Mouse (Mus musculus): Measurements from ENCODE around the gene Pigg. TPM values are rescaled to one million over a fixed set of nuclear protein-coding genes. Genes with fewer than 3 reads are reported as not detected.

Pigg gene
- polyA plus RNA-seq, 1 experiment = 5.0 TPM

- Histone ChIP-seq H3K4me3 (ENCODE audit: control insufficient read depth, insufficient read depth, low read length) (no peak overlapping the region), H3K27ac (ENCODE audit: control insufficient read depth, insufficient read depth, low read length) (no peak overlapping the region), H3K4me1 (replicated peaks; ENCODE audit: control insufficient read depth, insufficient read depth, low read length) (no peaks in the 10 kb centered on the region), H3K27me3 (ENCODE audit: control insufficient read depth, insufficient read depth, low read length) (no peaks in the 10 kb centered on the region), H3K36me3 (ENCODE audit: control insufficient read depth, insufficient read depth, low read length) (no peaks in the 10 kb centered on the region)
- no peak for DNase-seq
- WGBS = 91% methylated on average over 4 of the region's 4 CpGs
- TF ChIP-seq CTCF (IDR thresholded peaks at IDR 0.05; ENCODE audit: borderline replicate concordance, control insufficient read depth, extremely low read depth, insufficient read depth, low read length, poor library complexity) = no peak
- TF ChIP-seq POLR2A (IDR thresholded peaks at IDR 0.05; ENCODE audit: control insufficient read depth, extremely low read depth, insufficient read depth, low read length, poor library complexity) = no peak
These were observed 25.0 kb downstream of the Pigg start for GRCm38 (mm10) chr5:108337385-108337784.

- 87% methylated on average over 3 of the region's 3 CpGs for WGBS
- H3K27ac ChIP-seq (ENCODE audit: control insufficient read depth, insufficient read depth, low read length) = no peak overlapping the region
- no peak for TF ChIP-seq POLR2A (IDR thresholded peaks at IDR 0.05; ENCODE audit: control insufficient read depth, extremely low read depth, insufficient read depth, low read length, poor library complexity)
These were observed 25.6 kb downstream of the Pigg start for GRCm38 (mm10) chr5:108338049-108338448.

GRCm38 (mm10) chr5:108343680-108344170, 31.3 kb downstream of the Pigg start:
- Histone ChIP-seq H3K36me3 (ENCODE audit: control insufficient read depth, insufficient read depth, low read length) (no peaks in the 10 kb centered on the region), H3K27ac (ENCODE audit: control insufficient read depth, insufficient read depth, low read length) (no peak overlapping the region), H3K27me3 (ENCODE audit: control insufficient read depth, insufficient read depth, low read length) (no peaks in the 10 kb centered on the region), H3K4me1 (replicated peaks; ENCODE audit: control insufficient read depth, insufficient read depth, low read length) (no peaks in the 10 kb centered on the region), H3K4me3 (ENCODE audit: control insufficient read depth, insufficient read depth, low read length) (no peak overlapping the region)
- WGBS = 96% methylated on average over 4 of the region's 4 CpGs
- DNase-seq = no peak
- TF ChIP-seq CTCF (IDR thresholded peaks at IDR 0.05; ENCODE audit: borderline replicate concordance, control insufficient read depth, extremely low read depth, insufficient read depth, low read length, poor library complexity) (no peak), POLR2A (IDR thresholded peaks at IDR 0.05; ENCODE audit: control insufficient read depth, extremely low read depth, insufficient read depth, low read length, poor library complexity) (no peak)

More at GRCm38 (mm10) chr5:108338049-108338448, 25.6 kb downstream of the Pigg start:
- Histone ChIP-seq H3K27me3 (ENCODE audit: control insufficient read depth, insufficient read depth, low read length) (no peaks in the 10 kb centered on the region), H3K4me3 (ENCODE audit: control insufficient read depth, insufficient read depth, low read length) (no peak overlapping the region), H3K4me1 (replicated peaks; ENCODE audit: control insufficient read depth, insufficient read depth, low read length) (no peaks in the 10 kb centered on the region), H3K36me3 (ENCODE audit: control insufficient read depth, insufficient read depth, low read length) (no peaks in the 10 kb centered on the region)
- no peak for DNase-seq

- Histone ChIP-seq H3K36me3 (ENCODE audit: control insufficient read depth, insufficient read depth, low read length) (no peaks in the 10 kb centered on the region), H3K4me1 (replicated peaks; ENCODE audit: control insufficient read depth, insufficient read depth, low read length) (no peaks in the 10 kb centered on the region), H3K4me3 (ENCODE audit: control insufficient read depth, insufficient read depth, low read length) (no peak overlapping the region), H3K27me3 (ENCODE audit: control insufficient read depth, insufficient read depth, low read length) (no peaks in the 10 kb centered on the region), H3K27ac (ENCODE audit: control insufficient read depth, insufficient read depth, low read length) (no peak overlapping the region)
- WGBS = 22% methylated on average over 10 of the region's 10 CpGs
- TF ChIP-seq POLR2A (IDR thresholded peaks at IDR 0.05; ENCODE audit: control insufficient read depth, extremely low read depth, insufficient read depth, low read length, poor library complexity) (no peak), CTCF (IDR thresholded peaks at IDR 0.05; ENCODE audit: borderline replicate concordance, control insufficient read depth, extremely low read depth, insufficient read depth, low read length, poor library complexity) (no peak)
- no peak for DNase-seq
These were observed 33.1 kb downstream of the Pigg start for GRCm38 (mm10) chr5:108345313-108346071.

- no peaks in the 10 kb centered on the region for H3K4me1 ChIP-seq (replicated peaks; ENCODE audit: control insufficient read depth, insufficient read depth, low read length)
- no peaks in the 10 kb centered on the region for H3K27me3 ChIP-seq (ENCODE audit: control insufficient read depth, insufficient read depth, low read length)
- 68% methylated on average over 6 of the region's 6 CpGs for WGBS
- no peak for TF ChIP-seq CTCF (IDR thresholded peaks at IDR 0.05; ENCODE audit: borderline replicate concordance, control insufficient read depth, extremely low read depth, insufficient read depth, low read length, poor library complexity)
- no peak for TF ChIP-seq POLR2A (IDR thresholded peaks at IDR 0.05; ENCODE audit: control insufficient read depth, extremely low read depth, insufficient read depth, low read length, poor library complexity)
- no peaks in the 10 kb centered on the region for H3K36me3 ChIP-seq (ENCODE audit: control insufficient read depth, insufficient read depth, low read length)
- H3K4me3 ChIP-seq (ENCODE audit: control insufficient read depth, insufficient read depth, low read length) = no peak overlapping the region
- no peak for DNase-seq
- H3K27ac ChIP-seq (ENCODE audit: control insufficient read depth, insufficient read depth, low read length) = no peak overlapping the region
These were observed 35.4 kb downstream of the Pigg start for GRCm38 (mm10) chr5:108347843-108348242.

GRCm38 (mm10) chr5:108349511-108350148, 37.2 kb downstream of the Pigg start:
- no peaks in the 10 kb centered on the region for H3K4me1 ChIP-seq (replicated peaks; ENCODE audit: control insufficient read depth, insufficient read depth, low read length)
- H3K4me3 ChIP-seq (ENCODE audit: control insufficient read depth, insufficient read depth, low read length) = no peak overlapping the region
- TF ChIP-seq POLR2A (IDR thresholded peaks at IDR 0.05; ENCODE audit: control insufficient read depth, extremely low read depth, insufficient read depth, low read length, poor library complexity) (no peak), CTCF (IDR thresholded peaks at IDR 0.05; ENCODE audit: borderline replicate concordance, control insufficient read depth, extremely low read depth, insufficient read depth, low read length, poor library complexity) (no peak)
- no peaks in the 10 kb centered on the region for H3K27me3 ChIP-seq (ENCODE audit: control insufficient read depth, insufficient read depth, low read length)
- no peak for DNase-seq
- WGBS = 93% methylated on average over 9 of the region's 9 CpGs
- no peak overlapping the region for H3K27ac ChIP-seq (ENCODE audit: control insufficient read depth, insufficient read depth, low read length)
- no peaks in the 10 kb centered on the region for H3K36me3 ChIP-seq (ENCODE audit: control insufficient read depth, insufficient read depth, low read length)

All from thymus, adult 2 months (tissue).